Mouse (Mus musculus) olfactory bulb, adult 2 months (tissue): ENCODE results near the gene Aurka.

Experiments used
- CTCF ChIP-seq: fragments of 200-500 bp; IDR thresholded peaks from 2 replicates; pipeline ENCODE4 v1.5.1; 2012; ENCODE audit warnings: low read depth, mild to moderate bottlenecking, low read length, moderate library complexity; ENCODE audit not compliant: insufficient read depth
- POLR2A ChIP-seq: fragments of 200-500 bp; IDR thresholded peaks from 2 replicates; pipeline ENCODE4 v1.6.1; 2012; ENCODE audit warnings: mild to moderate bottlenecking, low read depth, low read length, moderate library complexity; ENCODE audit not compliant: insufficient read depth

GRCm38 (mm10) chr2:172399901-172400300, 29.6 kb upstream of the Aurka start:
- no peak for TF ChIP-seq CTCF
- no peak for TF ChIP-seq POLR2A
